Mouse (Mus musculus): ENCODE data around the gene Atp2b4.

Gene Atp2b4

DNA sequence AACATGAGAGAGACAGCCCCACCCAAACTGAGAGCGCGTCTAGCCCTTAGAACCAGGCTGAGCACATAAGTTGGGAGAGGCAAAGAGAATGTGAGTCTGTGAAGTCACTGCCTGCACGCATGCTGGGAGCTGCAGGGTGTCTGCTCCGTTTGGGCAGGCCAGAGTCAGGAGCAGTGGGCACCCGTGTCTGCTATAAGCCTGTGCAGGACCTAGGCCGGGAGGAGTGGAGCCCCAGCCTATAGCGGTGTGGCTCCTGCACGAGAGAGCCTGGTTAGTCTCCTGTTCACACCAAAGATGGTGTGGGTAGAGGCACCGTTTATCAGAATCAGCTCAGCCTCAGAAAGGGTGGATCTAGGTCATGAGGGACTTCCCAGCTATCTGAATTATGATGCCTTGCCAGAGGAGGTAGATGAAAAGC is 55.8 kb downstream of the Atp2b4 start:
- no peak for DNase-seq (ENCODE audit: low spot score)

DNA sequence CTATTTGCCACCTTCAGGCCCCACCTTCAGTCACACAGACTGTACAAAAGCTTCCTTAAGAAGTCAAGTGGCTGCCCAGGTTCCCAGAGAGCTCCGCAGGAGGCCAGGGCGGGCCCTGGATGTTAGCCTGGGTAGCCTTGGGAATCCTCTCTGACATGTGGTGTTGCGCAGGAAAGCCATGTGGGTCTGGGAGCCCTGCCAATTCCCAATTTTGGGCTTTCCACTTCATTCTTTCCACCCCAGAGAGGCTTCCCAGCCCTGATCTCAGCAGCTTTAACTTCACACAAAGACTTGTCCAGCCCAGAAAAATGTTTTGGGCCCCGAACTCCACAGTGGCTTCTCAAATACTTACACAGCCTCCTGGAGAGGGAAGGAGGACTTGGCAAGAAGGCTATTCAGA is 56.2 kb downstream of the Atp2b4 start:
- peak; percentile 65 for DNase-seq (ENCODE audit: low spot score)

DNA sequence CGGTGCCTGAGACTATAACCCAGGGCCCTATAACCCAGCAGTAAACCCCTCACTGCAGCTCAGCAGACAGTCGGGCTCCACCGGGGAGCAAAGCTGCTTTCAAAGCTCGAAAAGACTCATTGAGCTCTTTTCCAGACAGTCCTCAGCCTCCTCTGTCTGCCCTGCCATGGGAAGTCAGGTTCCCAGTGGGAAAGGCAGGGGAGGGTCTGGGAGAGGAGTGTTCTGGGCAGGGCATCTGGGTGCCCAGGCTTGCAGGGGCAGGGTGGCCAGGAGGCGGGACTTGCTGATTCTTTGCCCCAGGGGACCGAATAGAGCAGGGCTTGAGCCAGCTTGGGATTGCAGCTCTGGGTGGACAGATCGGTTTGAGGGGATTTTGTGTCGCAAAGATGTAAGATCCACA is 58.3 kb downstream of the Atp2b4 start:
- DNase-seq (ENCODE audit: low spot score): no peak

DNA sequence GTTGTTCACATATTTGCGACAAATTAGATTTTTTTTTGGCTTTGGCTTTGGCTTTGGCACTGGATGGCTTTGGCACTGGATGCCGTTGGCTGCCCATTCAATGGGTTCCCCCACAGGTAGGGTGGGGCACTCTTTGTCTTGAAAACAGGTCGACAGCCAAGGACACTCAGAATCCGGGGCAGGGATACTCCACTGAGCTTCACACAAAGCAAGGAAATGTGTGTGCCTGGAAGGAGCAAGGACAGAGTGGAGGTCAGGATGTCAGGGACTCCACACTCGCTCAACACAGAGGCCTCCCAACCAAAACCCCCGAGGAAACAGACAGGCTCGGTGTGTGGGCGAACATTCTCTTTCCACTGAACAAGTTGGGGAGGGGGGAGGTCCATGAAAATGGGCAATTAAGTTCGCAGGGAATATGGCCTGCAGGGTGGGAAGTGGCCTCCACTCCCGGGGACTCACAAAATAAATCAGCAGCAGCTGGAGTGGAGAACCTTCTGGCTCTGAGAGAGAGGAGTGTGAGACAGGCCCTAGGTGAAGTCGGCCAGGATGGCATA is 58.9 kb downstream of the Atp2b4 start:
- peak; percentile 24 for DNase-seq (ENCODE audit: low spot score)

DNA sequence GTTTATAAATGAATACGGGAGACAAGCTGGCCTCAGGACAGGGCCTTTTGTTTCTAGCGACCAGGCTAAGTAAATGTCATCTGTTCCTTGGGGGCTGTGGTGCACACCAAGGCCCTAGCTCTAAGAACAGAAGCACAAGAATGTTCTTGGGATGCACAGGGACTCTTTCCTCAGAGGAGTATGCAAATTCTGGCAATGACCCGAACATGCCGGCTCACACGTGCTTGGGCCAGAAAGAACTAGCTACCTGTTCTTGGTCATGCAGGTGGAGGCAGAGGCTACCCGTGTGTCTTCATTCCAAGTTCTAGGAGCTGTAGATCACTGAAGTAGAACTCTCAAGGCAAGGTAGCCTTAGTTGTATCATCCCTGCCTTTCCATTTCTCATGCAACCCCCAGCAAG is 59.7 kb downstream of the Atp2b4 start:
- DNase-seq (ENCODE audit: low spot score): no peak

DNA sequence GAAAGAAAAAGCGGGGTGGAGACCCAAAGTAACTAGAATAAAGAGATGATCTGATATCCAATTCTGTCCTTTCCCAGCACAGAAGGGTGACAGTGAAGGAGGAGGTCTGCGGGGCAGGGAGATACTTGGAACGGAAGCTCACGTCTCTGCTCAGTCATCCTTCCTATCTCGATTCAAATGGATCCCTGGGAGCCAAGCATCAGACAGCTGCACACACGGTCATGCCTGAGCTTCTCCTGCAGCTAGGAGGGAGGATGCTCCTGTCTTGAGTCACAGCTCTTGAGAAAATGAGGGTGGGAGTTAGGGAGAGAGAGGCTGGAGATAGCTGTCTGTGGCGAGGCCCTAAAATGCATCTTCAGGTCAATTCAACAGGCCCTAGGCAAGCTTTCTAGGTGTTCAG is 64.2 kb downstream of the Atp2b4 start:
- no peak for DNase-seq (ENCODE audit: low spot score)

DNA sequence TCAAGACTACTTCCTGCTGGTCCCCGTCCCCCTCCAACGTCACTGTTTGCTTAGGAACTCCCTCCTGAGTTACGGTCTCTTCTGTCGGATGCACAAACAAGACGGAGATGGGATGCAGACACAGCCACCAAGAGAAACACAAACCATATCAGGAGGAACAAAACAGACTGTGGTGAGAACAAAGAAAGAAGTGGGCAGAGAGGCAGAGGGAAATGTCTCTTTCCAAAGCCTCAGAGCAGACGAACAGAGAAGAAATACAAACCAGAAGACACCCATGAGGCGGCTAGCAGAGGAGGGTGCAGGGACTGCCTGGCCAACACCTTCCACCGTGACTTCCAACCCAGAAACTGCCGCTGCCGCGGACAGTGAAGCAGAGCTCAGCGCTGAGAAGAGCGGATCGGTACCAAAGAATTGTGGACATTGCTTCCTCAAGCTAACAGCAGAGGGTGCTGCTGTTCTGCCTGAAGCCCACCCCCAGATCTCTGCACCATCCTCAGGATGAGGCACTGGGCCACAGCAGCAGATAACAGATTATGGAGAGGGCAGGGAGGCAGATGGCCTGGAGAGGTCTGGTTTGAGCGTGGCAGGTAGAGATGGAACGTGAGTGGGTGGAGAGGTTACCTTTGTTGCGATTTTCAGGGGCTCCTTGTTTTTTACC is 64.7 kb downstream of the Atp2b4 start:
- peak; percentile 51 for DNase-seq (ENCODE audit: low spot score)

DNA sequence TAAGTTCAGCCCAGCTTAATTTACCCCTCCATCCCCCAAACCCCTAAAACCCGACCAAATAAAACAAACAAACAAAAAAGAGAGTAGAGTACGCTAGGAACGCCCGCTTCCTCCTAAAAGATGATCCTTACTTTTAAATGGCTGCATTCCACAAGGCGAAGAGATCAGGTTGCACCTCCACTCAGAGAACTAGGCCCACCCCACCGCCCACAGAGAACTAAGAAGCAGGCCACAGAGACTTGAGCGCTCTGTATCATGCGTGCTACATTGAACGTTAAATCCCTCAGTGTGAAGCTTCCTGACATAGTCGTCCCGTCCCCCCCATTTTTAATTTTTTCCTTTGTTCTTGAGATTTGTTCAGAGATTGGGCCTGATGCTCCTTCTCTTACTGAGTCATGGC is 68.0 kb downstream of the Atp2b4 start:
- DNase-seq (ENCODE audit: low spot score): no peak

DNA sequence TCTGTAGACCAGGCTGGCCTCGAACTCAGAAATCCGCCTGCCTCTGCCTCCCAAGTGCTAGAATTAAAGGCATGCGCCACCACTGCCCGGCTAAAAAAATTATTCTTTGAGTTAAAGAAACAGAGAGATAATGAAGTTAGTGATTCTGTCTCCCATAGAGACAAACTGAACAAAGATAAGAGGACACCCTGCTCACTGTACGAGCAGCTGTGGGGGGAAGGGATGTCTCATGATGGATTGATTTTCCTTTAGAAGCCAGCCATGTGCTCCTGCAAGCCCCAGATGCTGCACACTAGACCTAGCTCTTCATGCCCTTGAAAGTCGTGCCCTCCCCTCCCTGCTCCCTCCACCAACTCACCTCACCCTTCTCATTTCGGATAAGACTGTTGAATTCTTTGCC is 72.5 kb downstream of the Atp2b4 start:
- DNase-seq (ENCODE audit: low spot score): no peak

DNA sequence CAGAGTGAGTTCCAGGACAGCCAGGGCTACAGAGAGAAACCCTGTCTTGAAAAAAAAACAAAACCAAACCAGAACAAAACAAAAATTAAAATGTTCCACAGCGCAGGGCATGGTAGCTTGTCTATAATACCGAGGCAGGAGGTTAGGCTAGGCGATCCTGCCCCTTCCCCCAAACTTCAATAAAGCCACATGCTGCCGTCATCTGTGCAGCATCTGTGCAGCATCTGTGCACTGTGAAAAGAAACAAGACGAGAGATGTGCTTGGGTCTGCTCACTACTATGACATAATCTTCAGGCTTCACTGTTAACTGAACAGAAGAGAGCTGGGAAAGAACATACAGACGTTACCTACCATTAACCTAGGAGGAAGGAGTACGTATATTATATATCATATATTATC is 80.5 kb downstream of the Atp2b4 start:
- DNase-seq (ENCODE audit: low spot score): no peak

DNA sequence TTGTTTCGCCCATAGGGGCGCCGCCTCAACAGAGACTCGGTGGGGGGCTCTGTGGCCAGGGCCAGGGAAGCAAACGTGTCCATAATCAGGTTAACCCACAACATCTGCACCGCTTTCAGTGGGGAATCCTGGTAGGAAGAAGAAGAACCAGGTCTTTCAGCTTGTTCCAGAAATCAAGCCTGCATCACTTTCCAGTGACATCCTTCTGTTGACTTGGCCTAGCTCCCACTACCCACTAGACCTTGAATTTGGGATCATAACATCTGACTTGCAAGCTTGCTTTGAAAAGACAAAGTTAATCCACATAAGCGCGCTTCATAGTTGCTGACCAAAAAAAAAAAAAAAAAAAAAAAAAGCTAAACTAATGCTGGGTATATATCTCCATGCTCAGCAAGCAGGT is 82.1 kb downstream of the Atp2b4 start:
- no peak for DNase-seq (ENCODE audit: low spot score)

DNA sequence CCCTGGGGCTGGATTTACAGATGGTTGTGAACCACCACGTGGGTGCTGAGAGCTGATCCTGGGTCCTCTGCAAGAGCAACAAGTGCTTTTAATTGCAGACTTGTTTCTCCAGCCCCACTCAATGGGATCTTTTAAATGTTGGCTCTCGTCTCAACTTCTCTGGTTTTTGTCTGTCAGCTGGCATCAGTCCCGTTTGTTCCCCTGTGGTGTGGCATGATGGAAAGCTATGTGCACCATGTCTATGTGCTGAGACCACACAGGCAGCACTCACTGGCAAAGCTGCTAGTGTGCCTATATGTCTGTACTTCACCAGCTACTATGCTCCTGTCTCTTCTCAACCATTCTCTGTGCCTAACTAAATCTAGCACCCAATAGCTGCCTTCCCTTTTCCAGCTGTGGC is 82.5 kb downstream of the Atp2b4 start:
- DNase-seq (ENCODE audit: low spot score): no peak

DNA sequence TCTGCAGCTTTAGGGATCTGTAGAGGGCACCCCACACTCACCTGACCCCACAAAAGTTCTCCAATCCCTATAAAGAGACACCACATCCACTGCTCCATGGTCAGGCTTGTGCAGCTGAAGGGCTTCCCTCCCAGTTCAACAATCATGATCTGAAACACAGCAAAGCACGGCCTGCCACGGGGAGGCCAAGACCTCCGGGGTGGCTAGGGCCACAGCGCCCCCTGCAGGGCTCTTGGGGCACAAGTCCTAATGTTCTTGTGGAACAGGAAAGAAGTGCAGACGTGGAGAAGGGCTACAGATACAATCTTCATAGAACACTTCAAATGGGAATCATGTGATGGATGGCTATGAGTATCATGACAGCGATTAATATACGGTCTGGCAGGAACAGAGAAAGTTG is 84.4 kb downstream of the Atp2b4 start:
- peak; percentile 28 for DNase-seq (ENCODE audit: low spot score)

DNA sequence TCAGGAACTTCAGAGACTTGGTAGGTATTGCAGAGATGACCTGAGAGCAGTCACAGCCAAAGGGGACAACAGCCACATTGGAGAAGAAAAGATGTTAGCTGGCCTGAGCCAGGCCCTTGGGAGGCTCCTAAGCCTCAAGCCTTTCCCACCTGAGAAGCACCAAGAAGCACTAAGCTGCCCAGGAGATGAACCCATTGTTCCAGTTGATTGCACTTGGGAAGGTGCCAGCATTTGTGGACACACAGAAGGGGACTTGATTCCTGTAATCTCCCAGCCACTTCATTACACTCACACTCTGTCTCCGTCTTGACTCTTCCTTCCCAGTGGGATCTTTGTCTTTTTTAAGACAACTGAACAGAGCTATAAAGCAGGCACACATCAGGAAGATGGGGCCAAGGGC is 85.7 kb downstream of the Atp2b4 start:
- DNase-seq (ENCODE audit: low spot score): no peak

DNA sequence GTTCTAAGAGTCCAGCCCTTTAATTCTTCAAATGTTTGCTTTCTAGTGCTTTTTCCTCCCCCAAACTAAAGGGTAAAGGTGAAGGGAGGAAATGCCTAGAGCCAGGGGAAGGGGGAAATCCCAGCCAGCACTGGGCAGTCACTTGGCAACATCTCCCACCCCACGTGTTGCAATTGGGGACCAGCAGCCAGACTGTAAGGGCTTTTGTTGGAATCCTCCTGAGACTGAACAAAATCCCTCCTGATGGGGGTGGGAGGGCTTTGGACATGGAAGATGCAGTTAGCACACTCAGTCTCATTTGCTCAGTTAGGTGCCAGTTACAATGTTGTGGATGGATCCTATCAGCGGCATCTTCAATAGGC is 87.9 kb downstream of the Atp2b4 start:
- peak; percentile 24 for DNase-seq (ENCODE audit: low spot score)

DNA sequence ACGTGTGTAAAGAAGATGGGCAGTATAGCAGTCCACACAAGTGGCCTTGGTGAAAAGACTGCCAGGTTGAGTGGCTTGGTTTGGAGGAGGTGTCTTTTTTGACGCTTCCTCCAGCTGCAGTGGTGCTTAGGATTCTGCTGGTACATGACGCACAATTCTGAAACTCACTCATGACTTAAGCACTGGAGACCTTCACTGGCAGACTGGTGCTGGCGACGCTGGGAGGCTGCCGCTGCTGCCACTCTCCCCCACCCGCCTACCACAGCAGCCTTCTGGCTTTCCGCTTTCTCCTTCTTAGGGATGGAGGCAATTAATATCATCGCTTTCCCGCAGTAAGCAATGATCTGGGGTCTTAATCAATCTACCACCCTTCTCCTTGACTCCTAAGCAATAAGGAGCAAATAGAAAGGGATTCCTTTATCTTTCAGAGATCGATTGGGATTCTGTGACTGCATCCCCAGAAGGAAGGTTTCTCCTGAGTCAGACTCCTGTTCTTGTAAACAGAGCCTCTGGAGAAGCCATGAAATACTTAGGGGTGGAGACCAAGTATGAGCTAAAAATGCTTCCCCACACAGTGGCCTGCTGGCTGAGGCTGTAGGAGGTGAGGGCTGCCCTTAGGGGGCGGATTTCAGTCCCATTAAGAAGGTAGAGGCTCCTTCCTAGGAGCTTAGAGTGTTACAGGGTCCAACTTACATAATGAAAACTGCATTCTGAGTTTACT is 88.4 kb downstream of the Atp2b4 start:
- DNase-seq (ENCODE audit: low spot score): no peak

DNA sequence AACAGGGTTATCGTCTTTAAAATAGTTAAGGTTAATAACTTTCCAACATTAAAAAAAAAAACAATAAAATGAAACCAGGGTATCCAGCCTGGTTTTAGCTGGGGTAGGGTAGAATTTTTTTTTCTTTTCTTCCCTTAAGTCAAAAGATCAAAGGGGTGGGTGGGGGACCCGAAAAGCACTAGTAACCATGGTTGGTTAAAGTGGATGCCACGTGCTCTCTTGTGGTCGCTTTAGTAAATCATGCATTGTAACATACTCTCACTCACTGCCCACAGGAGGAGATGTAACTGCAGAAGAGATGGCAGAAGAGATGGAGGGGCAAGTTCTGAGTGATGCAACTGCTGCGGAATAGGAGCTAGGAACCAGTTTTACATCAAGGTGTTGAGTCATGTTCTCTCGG is 89.5 kb downstream of the Atp2b4 start:
- no peak for DNase-seq (ENCODE audit: low spot score)

DNA sequence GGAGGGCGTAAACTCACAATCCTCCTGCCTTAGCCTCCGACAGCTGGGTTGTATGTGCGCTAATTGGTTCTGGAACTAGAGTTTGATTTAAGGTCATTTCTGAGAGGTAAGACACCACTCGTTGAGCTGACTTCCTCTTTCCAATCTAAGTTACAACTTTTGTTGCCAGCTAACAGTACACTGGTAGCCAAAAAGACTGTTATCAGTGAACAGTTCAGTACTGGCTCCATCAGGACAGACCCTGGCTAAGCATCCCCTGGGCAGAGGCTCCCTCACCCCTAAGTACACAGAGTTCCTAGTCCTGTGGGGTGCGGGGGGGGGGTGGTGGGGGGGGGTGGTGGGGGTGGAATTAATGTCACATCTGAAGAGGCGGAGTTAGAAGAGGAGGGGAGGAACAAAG is 89.9 kb downstream of the Atp2b4 start:
- DNase-seq (ENCODE audit: low spot score): no peak

DNA sequence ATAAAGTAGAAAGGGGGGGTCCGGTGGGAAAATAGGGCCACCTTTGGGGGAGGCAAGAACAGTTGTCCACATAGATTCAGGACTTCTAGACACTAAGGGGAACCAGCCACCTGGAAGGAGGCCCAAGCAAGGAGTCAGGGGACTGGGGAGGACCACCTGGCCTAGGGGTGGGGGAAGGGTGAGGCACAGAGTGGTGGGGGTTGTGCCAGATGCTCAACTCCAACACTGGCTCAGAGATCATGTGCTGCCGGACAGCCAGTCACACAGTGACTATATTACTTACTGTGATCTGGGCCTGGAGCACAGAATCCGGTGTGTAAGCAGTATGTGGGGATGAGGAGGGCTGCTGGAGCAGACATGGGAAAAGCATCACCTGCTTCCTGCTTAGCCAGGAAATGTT is 91.5 kb downstream of the Atp2b4 start:
- no peak for DNase-seq (ENCODE audit: low spot score)

DNA sequence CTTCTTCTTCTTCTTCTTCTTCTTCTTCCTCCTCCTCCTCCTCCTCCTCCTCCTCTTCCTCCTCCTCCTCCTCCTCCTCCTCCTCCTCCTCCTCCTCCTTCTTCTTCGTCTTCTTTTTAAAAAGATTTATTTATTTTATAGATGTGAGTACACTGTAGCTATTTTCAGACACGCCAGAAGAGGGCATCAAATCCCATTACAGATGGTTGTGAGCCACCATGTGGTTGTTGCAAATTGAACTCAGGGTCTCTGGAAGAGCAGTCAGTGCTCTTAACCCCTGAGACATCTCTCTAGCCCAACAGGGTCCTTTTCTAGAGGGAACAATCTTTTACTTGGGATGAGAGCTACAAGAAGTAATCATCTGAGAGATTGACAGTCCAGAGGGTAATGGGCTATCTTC is 99.0 kb downstream of the Atp2b4 start:
- DNase-seq (ENCODE audit: low spot score): peak; percentile 48

DNA sequence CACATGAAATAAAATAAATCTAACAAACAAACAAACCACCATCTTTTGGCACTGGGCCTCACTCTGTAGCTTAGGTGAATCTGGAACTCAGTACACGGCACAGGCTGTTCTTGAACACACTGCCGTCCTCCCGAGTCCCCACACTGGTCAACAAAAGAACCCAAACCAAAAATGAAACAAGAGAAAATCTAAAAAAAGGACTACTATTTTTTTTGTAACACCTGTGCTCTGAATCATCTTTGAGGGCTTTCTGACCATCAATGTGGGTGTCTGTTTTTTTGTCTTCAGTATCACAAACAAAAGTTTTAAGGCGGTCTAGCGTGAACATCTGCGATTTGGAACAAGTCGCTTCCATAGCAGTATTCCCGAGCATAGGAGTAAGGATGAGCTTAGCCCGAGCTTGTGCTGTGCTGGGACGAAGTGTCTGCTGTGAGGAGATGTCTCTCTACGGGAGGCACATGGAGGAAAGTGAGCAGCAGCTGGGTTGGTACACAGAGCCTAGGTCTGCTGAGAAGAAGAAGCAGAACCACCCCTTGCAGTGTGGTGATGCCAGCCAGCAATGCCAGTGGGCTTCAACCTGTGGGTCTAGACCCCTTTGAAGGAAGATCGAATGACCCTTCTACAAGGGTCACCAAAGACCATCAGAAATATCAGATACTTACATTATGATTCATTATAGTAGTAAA is 102.8 kb downstream of the Atp2b4 start:
- DNase-seq (ENCODE audit: low spot score): no peak

DNA sequence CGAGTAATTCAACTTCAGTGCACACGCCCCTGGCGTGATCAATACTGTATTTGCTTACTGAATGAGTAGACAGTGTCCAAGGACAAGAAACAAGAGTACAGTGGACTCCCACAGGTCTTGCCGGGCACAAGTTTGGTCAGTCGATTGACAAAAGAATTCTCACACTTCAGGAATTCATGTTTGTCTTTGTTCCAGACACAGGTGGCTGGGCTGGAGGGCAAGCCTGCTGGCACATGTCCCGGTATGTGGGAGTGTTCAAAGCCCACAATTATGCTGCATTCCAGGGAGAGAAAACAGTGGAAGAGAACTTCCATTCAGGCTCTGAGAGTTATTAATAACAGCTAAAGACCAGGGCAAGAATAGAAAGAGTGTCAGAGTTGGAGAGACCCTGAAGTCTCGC is 104.9 kb downstream of the Atp2b4 start:
- DNase-seq (ENCODE audit: low spot score): peak; percentile 87

DNA sequence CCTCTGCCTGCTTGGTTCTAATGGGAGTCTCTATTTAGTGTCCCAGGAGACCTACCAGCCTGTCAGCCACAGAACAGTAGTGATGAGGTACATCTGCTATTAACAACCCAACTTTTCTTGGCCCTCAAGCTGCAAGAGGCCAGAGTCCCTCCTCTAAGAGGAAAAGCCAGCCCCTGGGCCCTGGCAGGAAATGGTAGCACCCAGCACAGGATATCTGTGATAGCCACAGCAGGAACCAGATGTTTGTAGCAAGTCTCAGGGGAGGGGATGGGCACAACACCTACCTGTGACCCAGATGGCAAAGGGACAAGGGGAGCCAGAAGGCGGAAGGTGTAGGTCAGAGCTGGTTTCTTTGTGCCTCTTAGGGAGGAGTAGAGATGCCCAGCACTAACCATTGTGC is 106.0 kb downstream of the Atp2b4 start:
- peak; percentile 53 for DNase-seq (ENCODE audit: low spot score)
